Mouse (Mus musculus) monocyte, adult 5-6 weeks (primary cell): ENCODE results near the gene Tnrc18. TPM values are rescaled to one million over a fixed set of nuclear protein-coding genes. Genes with fewer than 3 reads are reported as not detected.

Experiments used
- ATAC-seq: fragments of 153-309, 156-312 bp; replicated peaks from 2 replicates; pipeline ENCODE4 v1.8.0; 2017; ENCODE audit warnings: mild to moderate bottlenecking; ENCODE audit not compliant: low TSS enrichment, insufficient number of reproducible peaks, severe bottlenecking, poor library complexity, low FRiP score
- total RNA-seq: library from RNA; stranded (forward); fragments of 200-1000, 200-491, 200-594 nt; gene quantifications from 3 replicates; pipeline ENCODE4 v1.2.3, GENCODE M21; 2017

Gene Tnrc18
- total RNA-seq, 1 experiment from 2014 or later = 22.5 TPM

DNA sequence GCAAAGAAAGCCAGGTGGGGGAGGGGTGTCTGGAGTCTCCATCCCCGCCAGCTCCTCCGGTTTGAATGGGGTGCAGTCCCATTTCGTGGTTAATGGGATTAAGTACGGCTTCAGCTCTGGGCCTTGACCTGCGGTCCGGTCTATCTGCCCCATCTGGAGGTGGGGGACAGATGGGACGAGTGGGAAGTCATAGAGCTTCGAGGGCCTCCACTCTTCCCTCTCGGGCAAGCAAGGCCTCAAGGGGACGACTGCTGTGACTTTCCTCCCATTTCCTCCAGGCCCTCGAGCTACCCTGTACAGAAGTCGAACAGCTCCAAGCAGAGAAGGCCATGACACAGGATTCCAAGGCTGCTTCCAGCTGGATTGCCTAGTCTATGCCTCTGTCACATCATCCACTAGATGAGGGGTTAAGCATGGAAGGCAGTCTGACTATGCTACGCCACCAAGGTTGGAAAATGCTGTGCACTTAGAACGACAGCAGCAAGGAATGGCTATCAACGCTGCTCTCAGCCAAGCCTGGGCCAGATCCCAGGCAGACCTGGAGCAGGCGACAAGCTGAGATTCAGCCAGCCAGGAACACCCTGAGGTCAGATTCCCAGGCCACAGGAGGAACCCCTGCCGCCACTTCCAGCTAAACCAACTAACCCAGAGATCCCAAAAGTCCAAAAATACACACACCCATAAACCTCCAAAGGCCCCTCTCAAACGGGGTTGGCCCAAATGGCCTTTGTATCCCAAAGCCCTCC, 4.3 kb downstream of the Tnrc18 start:
- no peak for ATAC-seq

DNA sequence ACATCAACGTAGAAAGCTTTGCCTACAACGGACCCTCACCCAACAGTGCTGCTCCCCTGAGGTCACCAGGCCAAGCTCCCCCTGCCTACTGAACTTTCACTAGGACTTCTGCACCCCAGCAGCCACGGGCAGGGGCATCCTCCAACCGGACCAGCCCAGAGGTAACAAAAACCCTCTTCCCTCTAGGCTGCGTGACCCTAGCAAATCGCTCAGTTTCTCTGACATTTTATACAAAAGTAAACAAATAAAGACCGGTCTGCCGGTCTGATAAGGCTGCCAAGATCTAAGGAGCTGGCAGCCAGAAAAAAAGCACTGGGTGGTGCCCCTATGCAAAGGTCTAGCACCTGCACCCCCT, 4.9 kb downstream of the Tnrc18 start:
- ATAC-seq = no peak

DNA sequence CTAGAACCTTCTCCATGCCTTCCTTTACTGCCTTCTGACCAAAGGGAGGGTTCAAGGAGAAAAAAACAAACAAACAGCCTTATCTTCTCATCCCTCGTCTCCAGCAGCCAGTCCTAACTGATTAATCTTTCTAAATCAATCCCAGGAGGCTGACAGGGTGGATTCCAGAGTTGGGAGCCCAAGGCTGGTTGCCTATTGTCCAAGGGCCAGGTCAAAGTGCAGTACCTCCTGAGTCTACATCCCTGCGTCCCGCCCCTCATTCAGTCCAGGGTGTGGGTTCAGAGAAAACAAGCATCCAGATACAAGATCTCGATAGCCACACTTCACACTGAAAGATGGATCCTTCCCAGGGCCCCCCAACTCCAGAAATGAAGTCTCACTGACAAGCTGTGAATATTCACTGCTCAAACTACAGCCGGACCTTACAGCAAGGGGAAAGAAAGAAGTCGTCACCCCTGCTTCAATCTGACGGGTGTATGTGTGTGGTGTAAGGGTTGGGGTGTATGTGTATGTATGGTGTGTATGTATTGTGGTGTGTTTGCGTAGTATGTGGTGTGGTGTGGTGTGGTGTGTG, 5.5 kb downstream of the Tnrc18 start:
- no peak for ATAC-seq

DNA sequence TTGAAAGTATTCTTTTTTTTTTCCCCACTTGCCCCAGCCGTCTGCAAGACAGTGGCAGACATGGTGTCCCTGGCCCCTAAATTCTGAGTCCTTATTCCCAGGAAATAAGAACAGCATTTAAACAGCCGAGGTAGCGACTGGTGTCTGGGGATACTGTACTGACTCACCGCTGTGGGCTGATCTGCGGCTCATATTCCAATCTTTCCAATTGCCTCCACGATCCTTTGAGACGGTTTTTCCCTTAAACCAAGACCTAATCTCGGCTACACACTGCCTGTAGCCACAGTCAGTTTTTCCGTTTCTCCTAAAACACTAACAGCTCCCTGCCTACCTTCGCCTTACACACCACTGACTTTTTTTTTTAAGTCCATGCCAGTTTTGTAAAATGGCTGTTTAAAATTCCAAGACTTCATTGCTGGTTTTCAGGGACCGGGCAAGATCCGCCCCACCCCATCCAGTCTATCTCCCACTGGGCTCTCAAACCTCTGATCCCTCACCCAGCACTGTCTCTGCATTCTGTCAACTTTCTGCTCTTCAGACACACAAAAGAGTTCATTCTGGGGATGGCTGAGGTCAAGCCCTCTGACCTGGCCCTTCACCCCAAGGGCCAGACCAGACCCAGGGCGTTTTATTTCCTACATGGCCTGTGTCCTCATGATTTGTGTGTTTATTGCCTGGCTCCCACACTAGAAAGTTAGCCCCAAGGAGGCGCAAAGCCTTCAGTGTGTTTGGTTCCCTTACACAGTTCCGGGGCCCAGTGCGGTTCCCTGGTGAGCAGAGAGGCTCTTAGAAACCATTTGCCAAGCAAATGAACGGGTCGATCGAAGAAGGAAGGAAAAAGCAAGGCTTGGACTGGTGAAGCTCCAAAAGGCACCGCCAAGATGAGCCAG, 6.5 kb downstream of the Tnrc18 start:
- no peak for ATAC-seq

DNA sequence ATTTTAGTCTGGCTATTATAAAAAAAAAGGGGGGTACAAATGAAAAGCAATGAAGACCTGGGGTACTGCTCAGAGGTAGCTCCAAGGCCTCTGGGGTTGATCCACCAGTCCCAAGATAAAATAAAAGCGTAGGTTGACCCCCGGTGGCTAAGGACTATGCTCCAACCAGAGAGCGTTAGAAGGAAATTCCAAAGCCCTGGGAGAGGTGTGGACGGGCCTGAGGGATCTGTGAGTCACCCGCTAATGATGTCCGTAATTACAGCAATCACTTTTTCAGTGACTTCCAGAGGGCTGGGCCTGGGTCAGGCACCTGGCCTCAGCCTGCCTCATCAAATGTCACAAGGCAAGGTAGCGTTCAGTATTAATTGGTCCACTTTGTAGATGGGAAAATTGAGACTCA, 9.8 kb downstream of the Tnrc18 start:
- ATAC-seq = no peak

DNA sequence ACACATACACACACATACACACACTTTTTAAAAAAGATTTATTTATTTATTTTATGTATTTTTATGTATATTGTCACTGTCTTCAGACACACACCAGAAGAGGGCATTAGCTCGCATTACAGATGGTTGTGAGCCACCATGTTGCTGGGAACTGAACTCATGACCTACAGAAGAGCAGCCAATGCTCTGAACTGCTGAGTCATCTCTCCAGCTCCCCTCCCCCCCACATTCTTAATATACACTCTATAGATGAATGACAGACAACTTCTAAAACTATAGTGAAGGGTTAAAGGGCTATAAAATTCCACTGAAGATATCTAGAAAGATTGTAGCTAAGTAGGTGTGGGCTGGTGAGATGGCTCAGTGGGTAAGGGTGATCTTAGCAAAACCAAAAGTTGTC, 13.7 kb downstream of the Tnrc18 start:
- no peak for ATAC-seq

DNA sequence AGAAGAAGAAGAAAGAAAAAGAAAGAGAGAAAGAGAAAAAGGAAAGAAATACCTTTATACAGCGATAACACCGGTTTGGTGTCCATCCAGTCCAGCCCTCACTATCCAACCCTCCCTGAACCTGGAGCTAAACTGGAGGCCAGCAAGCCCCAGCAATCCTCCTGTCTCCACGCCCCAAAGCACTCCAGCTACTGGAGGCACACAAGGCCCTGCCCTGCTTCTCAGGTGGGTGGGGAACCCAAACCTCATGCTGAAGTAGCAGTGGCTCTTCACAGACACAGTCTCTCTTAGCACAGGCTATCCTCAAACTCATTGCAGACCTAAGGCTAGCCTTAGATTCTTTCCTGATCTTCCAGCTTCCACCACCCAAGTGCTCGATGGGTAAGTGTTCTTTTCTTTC, 14.6 kb downstream of the Tnrc18 start:
- no peak for ATAC-seq

DNA sequence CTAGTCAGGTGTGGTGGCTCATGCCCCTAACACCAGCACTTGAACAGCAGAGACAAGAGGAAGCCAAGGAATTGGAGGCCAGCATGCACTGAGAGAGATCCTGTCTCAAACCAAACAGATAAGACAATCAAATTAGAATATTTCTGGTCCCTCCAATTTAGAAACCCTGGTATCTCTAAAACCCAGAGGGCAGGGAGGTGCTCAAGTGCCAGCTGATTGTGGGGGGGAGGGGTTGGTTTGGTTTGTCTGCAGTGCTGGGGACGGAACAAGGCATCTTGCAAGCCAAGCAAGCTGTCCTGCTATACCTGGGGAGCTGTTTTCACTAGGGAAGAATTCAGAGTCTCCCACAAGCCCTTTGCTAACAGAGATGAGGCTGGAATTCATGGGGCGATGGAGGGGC, 15.5 kb downstream of the Tnrc18 start:
- ATAC-seq = no peak

DNA sequence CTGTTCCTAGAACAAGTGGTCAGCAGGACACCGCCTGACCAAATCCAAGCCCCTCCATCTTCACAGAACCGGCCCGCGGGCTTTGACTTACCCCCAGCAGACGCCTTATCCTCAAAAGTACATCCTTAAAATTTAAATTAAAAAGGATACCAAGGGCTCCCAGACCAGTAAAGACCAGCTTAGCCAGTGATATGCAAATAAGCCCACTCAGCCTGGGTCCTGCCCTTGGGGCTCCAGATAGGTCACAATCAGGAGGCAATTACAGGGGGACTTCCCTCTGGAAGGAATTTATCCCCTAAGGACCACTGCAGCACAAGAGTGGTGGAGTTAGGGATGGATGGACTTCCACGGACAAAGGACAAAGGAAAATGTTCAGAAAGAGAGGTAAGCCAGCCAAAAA, 16.8 kb downstream of the Tnrc18 start:
- ATAC-seq = no peak

DNA sequence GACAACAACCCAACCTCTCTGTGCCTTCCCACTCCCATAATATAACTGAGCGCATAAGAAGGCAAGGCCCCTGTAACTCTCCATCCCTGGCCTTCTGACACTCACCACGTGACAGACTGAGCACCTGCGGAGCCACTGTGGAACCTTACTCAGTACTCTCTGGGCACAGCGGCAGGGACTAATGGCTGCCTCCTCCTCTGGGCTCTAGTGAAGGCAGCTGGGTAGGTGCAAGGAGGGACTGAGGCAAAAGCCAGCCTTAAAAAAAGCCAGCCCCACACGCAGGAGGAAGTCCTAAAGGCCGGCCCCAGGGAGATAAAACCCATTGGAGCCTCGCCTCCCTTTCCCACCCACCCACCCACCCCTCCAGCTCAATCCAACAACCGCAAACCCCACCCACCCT, 17.3 kb downstream of the Tnrc18 start:
- ATAC-seq = no peak

DNA sequence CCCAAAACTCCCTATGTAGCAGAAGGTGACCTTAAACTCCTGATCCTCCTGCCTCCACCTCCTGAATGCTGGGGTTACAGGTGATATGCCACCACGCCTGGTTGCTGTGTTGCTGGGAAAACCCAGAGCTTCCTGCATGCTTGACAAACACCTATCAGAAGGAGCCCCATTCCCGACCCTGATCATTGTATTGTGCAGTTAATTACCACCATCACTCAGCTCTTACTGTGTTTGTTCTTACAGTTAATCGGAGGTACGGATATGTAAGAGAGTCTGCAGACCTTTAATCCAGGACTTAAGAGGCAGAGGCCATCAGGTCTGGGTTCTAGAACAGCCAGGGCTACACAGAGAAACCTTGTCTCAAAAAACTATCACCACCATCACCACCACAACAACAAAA, 18.2 kb downstream of the Tnrc18 start:
- no peak for ATAC-seq

DNA sequence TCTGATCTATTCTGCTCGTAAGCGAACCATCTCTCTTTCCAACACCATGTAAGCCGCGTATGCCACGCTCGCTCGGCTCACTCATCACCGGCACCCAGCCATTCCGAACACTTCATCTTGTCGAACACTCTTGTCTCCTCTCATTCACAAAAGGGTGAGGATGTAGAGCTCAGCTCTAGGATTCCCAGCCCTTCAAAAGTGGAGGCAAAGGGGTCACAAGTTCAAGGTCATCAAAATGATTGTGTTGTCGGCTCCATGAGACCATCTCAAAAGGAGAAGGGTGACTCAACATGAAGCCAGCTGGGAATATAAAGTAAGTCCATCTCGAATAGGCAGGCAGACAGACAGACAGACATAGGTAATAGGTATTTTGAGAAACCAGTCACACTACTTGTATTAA, 19.3 kb downstream of the Tnrc18 start:
- no peak for ATAC-seq

DNA sequence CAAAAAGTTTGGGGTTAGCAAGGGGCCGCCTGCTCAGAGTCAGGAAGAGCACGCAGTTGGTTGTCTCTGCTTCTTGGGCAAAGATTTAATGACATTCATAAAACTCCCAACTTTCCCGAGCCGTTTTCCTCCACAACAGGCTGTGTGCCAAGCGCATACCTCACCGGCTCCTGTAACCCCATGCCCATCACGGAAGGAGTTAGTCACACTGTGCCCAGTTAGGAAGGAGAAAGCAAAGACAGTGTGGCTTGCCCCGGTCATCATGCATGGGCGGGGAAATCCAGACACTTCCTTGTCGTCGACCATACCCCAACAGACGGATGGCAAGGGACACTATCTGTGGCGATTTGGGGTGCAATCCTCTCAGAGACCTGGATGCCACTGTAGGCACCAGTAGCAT, 19.8 kb downstream of the Tnrc18 start:
- no peak for ATAC-seq

DNA sequence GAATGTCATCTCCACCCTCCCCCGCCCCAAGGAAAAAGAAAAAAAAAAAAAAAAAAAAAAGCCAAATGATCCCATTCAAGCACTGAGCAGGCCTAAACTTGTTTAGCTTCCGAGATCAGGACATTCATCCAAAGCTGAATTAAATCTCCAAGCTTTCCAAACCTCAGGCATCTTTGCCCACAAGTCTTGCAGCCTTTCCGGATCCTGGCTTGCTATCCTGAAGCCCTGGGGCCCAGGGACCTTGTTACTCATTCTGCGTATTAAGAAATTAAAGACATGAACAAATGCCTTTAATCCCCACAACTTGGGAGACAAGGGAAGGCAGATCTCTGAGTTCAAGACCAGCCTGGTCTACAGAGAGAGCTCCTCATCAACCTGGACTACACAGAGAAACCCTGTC, 20.5 kb downstream of the Tnrc18 start:
- ATAC-seq = no peak

DNA sequence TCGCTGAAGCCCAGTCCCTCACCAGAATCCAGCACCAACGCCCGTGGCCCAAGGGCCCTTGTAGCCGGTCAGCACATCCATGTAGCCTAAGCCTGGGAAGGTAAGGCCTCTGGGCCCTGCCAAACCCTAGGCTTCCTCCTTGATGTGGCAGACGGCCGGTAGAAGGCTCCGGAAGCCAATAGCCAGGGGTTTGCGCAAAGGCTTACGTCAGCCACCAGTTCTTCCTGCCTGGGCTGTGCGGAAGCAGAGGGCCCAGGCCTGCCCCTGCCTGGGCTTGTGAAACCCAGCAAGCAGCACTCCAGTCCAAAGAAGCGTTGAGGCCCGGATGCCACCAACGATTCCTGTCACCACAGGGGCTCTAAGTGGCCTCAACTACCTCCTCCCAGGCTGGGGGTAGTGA, 22.9 kb downstream of the Tnrc18 start:
- ATAC-seq = peak; percentile 97

DNA sequence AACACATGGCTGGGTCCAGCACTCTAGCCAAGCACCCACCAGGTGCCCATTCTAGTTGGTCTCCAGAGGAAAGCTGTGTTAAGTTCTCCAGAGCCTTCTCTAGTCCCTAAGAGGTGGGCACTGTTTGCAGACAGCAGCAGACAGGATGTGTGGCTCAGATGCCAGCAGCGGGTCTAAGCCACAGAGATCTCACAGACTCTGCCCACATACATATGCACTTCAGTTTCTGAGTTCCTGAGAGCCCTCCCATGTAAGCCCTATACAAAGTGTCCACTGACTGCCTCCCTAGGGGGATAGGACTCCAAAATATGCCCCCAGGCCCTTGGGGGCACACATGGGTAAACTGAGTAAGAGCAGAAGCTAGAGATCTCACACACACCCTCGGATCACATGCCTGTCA, 23.3 kb downstream of the Tnrc18 start:
- ATAC-seq = no peak

DNA sequence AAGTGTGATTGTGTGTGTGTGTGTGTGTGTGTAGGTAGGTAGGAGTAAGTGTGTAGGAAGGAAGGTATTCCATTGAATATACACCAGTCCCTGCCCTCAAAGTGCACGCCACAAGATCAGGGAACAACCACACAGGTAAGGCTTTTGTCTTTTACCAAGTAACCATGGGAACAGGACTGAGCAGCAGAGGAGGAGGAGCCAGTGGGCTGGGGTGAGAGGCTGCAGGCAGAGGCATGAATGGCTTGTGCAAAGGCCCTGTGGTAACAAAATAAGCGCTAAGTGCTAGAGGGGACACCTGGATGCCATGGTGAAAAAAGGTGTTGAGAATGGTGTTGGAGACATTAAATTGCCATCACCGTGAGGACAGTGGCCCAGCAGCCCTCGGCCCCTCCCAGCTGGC, 24.9 kb downstream of the Tnrc18 start:
- no peak for ATAC-seq

DNA sequence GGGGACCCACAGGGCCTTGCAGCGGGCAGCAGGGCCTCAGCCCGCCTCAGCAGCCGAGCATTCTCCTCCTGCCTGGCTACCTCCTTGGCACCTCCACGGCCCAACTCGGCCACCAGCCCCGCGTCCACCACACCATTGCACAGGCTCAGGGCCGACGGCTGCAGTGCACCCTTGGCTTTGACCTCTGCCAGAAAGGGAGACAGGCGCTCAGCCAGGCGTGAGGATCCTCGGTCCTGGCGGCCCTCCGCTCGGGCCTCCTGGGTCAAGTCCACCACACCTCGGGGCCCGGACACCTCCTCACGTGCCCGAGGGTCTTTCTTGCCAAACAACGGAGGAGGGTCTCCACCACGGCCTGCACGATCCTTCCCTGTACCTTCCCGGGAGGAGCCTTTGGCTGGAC, 29.2 kb downstream of the Tnrc18 start:
- no peak for ATAC-seq

DNA sequence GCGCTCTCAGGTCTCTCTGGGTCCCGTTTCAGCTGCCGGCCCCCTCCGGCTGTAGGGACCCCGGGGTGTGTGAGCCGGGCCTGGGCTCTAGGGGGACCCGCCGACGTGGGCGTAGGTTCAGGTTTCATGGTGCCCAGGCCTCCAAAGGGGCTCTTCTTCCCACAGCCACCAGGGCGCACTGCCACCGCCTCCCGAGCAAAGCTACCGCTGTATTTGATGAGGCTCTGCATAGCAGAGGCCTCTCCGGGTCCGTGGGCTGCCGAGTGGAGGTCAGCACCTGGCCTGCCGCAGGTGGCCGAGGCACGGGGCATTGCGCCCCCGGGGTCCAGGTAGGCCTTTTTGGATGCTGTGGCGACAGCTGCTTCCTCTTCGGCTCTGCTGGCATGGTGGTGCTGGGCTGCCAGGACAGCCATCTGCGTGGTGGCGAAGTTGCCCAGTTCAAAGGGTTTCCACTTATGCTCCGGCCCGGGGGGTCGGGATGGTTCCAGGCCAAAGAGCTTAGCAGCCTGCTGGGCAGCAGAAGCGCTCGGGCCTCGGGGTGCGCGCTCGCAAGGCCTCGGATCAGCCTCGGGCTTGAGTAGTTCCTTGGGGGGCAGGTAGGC, 30.1 kb downstream of the Tnrc18 start:
- ATAC-seq = no peak

DNA sequence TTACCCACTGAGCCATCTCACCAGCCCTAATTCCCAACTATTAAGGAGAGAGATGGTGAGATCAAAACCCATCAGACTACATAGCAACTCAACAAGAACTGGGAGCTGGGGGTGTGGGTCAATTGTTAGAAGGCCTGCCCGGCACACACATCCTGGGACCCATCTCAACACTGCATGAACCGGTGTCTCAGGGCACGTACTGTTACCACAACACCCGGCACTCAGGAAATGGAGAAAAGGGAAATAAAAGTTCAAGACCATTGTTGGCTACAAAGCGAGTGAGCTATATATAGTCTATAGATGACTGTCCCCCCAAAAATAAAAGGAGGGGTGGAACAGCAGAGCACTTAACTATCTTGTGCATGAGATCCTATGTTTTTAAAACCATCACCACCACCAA, 30.8 kb downstream of the Tnrc18 start:
- ATAC-seq = no peak
